Mouse (Mus musculus) embryonic facial prominence, embryonic 11.5 days (tissue): ENCODE measurements around the gene Krt6b. TPM values are rescaled to one million over a fixed set of nuclear protein-coding genes. Genes with fewer than 3 reads are reported as not detected.
"Not testable (repeated sequence)": the region's sequence is repeated elsewhere in the genome, so short reads cannot be mapped to it uniquely, and the experiment has no call there.

Source experiments
- ATAC-seq: fragments of 200-750 bp; cut with Nextera tagmentation; replicated peaks from 2 replicates; pipeline ENCODE4 v1.8.0; 2017; ENCODE audit warnings: low read depth; ENCODE audit not compliant: insufficient number of reproducible peaks, low FRiP score, low TSS enrichment
- DNase-seq: peaks from one replicate; pipeline ENCODE4 v3.0.0-alpha.2; 2015; ENCODE audit warnings: low spot score
- H3K27ac ChIP-seq: fragments of 300-500 bp; sonication (generic); replicated peaks from 2 replicates; pipeline ENCODE4 v1.5.1; 2014; ENCODE audit warnings: mild to moderate bottlenecking, low read depth, low read length, control low read depth
- H3K27me3 ChIP-seq: fragments of 300-500 bp; sonication (generic); 2 replicates; pipeline ENCODE4 v1.6.1; 2014; ENCODE audit warnings: mild to moderate bottlenecking, low read length, moderate library complexity, mixed read lengths; ENCODE audit not compliant: control insufficient read depth, insufficient read depth
- H3K36me3 ChIP-seq: fragments of 300-500 bp; sonication (generic); replicated peaks from 2 replicates; pipeline ENCODE4 v1.6.1; 2014; ENCODE audit warnings: low read depth, mild to moderate bottlenecking, low read length, moderate library complexity, mixed read lengths; ENCODE audit not compliant: control insufficient read depth, insufficient read depth
- H3K4me1 ChIP-seq: fragments of 300-500 bp; sonication (generic); 2 replicates; pipeline ENCODE4 v1.6.1; 2014; ENCODE audit warnings: low read length, mixed read lengths; ENCODE audit not compliant: control insufficient read depth, insufficient read depth
- H3K4me2 ChIP-seq: fragments of 300-500 bp; sonication (generic); 2 replicates; pipeline ENCODE4 v1.6.1; 2014; ENCODE audit warnings: low read depth, mild to moderate bottlenecking, control low read depth, low read length, moderate library complexity
- H3K4me3 ChIP-seq: fragments of 300-500 bp; sonication (generic); 2 replicates; pipeline ENCODE4 v1.5.1; 2014; ENCODE audit warnings: low read depth, low read length, control low read depth
- H3K9ac ChIP-seq: fragments of 300-500 bp; sonication (generic); replicated peaks from 2 replicates; pipeline ENCODE4 v1.6.1; 2014; ENCODE audit warnings: mild to moderate bottlenecking, control low read depth, low read length
- H3K9me3 ChIP-seq: fragments of 300-500 bp; sonication (generic); replicated peaks from 2 replicates; pipeline ENCODE4 v1.6.1; 2016; ENCODE audit warnings: mild to moderate bottlenecking, low read length, inconsistent platforms, mixed read lengths; ENCODE audit not compliant: control insufficient read depth
- WGBS: fragments of 180-500 bp; shearing (Covaris S2); extraction: QIAGEN DNeasy Blood & Tissue Kit; methylation state at CpG from one replicate; pipeline ENCODE4 v1.1.7; 2014; 5-methylcytosine and 5-hydroxymethylcytosine counted together
- polyA plus RNA-seq: library from polyadenylated mRNA; unstranded; fragments of >200 nt; fragmentation: Nextera tagmentation; extraction: Ambion mirVana; gene quantifications from 2 replicates; pipeline ENCODE4 v1.2.1, GENCODE M21; 2014

Gene Krt6b
- polyA plus RNA-seq, 1 experiment from 2014 or later = not detected

DNA sequence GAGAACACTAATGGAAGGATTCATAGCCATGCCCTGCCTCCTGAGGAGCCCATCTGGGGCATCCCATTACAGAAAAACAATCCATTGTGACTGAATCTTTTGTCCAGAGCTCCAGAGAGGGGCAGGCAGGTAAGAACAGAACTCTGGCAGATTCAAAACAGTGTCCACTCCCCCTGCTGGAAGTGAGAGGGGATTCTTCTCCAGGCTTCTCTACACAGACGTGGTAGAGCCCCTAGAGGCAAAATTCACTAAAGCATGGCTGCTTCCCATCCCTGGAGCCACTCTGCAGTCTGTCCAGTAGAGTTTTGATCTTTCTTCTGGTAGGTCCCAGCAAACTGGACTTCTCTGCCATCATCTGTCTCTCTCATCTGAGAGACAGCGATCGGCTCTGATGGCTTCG, 24.0 kb upstream of the Krt6b start:
- H3K4me1 ChIP-seq = no peaks in the 10 kb centered on the region
- H3K4me2 ChIP-seq = no peak overlapping the region
- H3K36me3 ChIP-seq = no peaks in the 10 kb centered on the region
- no peak overlapping the region for H3K9ac ChIP-seq
- H3K4me3 ChIP-seq = no peak overlapping the region
- no peak for ATAC-seq
- H3K27ac ChIP-seq = no peak overlapping the region
- H3K9me3 ChIP-seq = no peaks in the 10 kb centered on the region
- 67% methylated on average over 4 of the region's 4 CpGs for WGBS
- H3K27me3 ChIP-seq = no peaks in the 10 kb centered on the region
- peak; percentile 61 for DNase-seq

DNA sequence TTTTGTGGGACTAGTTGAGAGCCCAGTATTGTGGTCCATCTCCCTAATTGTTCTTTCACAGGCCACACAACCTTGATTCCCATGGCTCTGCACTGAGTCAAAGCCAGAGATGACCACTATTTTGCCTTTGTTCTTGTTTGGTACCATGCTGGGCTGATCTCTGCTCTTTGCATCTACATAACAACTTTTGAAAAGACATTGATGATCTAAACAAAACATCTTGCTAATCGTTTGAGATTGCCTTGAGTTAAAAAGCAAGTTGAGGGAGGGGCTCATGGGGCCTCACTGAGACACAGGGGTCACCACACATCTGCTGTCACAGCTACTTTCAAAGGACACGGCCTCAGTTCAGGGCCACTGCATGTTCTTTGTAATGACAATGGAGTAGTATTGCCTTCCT, 22.3 kb upstream of the Krt6b start:
- ATAC-seq (no peak), DNase-seq (no peak)
- H3K9ac ChIP-seq = no peak overlapping the region
- no peaks in the 10 kb centered on the region for H3K9me3 ChIP-seq
- no peaks in the 10 kb centered on the region for H3K36me3 ChIP-seq
- H3K4me1 ChIP-seq = no peaks in the 10 kb centered on the region
- H3K27me3 ChIP-seq = no peaks in the 10 kb centered on the region
- 21% methylated on average over 2 of the region's 2 CpGs for WGBS
- no peak overlapping the region for H3K4me2 ChIP-seq
- H3K27ac ChIP-seq = no peak overlapping the region
- H3K4me3 ChIP-seq = no peak overlapping the region

DNA sequence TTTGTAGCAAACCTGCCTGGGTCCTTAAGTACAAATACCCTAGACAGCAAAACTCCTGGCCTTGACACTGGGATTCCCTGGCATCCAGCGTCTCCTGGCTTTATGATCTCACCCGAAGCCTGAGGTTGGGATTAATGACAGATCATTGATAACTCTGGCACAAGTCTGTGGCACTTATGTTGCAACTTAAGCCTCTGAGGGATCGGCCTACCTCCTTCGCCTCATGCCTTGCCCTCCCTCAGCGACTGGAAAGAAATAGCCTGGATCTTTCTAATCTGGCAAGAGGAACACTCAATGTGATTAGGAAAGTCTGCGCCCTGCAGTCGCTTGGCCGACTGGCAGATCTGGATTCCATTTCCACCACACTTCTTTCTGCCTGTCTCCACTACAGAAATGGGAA, 19.8 kb upstream of the Krt6b start:
- Histone ChIP-seq H3K27ac (no peak overlapping the region), H3K9ac (no peak overlapping the region), H3K4me3 (no peak overlapping the region), H3K36me3 (no peaks in the 10 kb centered on the region), H3K4me1 (no peaks in the 10 kb centered on the region), H3K27me3 (no peaks in the 10 kb centered on the region), H3K9me3 (no peaks in the 10 kb centered on the region), H3K4me2 (no peak overlapping the region)
- ATAC-seq = no peak
- DNase-seq = no peak
- 77% methylated on average over 8 of the region's 8 CpGs for WGBS

DNA sequence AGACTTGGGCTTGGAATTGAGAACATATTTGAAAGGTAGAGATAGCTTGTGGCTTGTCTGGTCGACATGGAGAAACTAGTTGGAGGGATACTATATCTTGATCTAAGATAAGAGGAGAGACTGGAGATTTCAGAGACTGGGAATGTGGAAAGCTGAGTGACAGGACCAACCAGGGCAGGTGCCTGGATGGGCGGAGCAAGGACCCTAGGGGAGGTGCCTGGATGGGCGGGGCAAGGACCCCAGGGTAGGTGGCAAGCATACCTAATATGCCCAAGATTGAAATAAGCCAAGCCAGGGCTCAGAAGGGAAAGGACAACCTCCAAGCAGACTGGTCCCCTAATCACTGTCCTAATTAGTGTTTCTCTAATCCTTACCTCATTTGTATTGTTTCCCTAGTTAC, 19.1 kb upstream of the Krt6b start:
- H3K4me2 ChIP-seq = no peak overlapping the region
- no peaks in the 10 kb centered on the region for H3K27me3 ChIP-seq
- WGBS = 57% methylated on average over 3 of the region's 3 CpGs
- no peak overlapping the region for H3K9ac ChIP-seq
- no peaks in the 10 kb centered on the region for H3K9me3 ChIP-seq
- no peaks in the 10 kb centered on the region for H3K36me3 ChIP-seq
- ATAC-seq (no peak), DNase-seq (no peak)
- no peak overlapping the region for H3K27ac ChIP-seq
- H3K4me1 ChIP-seq = no peaks in the 10 kb centered on the region
- no peak overlapping the region for H3K4me3 ChIP-seq

DNA sequence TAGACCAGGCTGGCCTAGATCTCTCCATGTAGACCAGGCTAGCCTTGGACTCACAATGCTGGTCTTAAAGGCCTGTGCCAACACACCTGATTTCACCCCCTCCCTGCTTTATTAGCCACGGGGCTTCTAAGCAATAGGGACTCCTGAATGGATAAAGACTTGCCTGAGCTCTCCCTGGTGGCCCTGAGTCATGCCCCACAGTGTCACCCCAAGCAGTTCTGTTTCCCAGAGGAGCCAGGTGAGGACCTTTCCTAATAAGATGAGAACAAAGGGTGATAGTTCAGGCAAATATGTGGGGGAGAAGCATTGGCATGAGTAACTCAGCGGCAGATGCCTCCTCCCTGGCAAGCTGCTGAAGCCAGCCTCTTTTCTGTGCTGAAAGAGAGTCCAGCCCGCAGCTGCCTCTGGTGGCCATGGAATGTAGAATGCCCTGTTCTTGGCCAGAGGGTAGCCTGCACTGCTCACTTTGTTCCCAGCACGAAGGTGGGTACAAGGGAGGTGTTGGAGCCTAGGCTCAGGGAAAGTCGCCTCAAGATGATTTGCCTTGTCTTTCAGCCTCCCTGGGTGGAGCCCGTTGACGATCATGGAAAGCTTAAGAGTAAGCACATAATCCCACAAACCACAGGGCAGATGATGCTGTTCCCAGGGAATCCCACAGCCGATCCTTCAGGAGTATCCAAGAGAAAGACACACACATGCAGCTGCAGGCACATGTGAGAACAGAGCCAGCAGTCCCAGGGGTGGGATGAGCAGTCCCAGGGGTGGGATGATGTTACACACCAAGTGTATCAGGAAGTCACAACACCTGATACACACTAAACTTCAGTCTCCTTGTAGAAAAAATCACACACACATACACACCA, 17.5 kb upstream of the Krt6b start:
- H3K4me1 ChIP-seq = no peaks in the 10 kb centered on the region
- H3K9me3 ChIP-seq = no peaks in the 10 kb centered on the region
- H3K36me3 ChIP-seq = no peaks in the 10 kb centered on the region
- no peak overlapping the region for H3K27ac ChIP-seq
- DNase-seq (no peak), ATAC-seq (no peak)
- H3K9ac ChIP-seq = no peak overlapping the region
- WGBS = 65% methylated on average over 8 of the region's 8 CpGs
- H3K4me2 ChIP-seq = no peak overlapping the region
- H3K27me3 ChIP-seq = no peaks in the 10 kb centered on the region
- no peak overlapping the region for H3K4me3 ChIP-seq

DNA sequence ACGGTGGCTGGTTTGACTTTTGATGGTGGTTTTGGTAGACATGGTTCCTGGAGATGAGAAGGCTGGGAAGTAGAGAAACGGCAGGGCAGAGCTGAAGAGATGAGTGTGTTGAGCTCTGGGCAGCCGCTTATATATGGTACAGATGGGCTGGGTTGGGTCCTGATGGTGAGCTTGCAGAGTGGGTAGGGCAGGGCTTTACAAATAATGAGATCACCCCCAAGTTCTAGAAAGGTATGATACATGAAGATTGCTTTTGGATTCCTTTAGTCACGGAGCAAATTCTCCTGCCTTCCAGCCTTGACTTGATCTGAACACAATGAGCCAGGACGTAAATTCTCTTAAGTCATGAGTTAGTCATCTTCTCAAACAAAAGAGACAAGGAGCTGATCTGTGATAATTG, 14.1 kb upstream of the Krt6b start, which contains the start of gene Krt6a:
TSS of gene Krt6a (minus strand) at position 101 of the 400 bp plus-strand sequence.
- no peaks in the 10 kb centered on the region for H3K9me3 ChIP-seq
- H3K9ac ChIP-seq = no peak within 1 kb of the TSS
- H3K4me3 ChIP-seq = no peak within 1 kb of the TSS
- WGBS = 87% methylated on average over 5 of the region's 5 CpGs
- DNase-seq (no peak), ATAC-seq (no peak)
- H3K36me3 ChIP-seq = no peaks in the 10 kb centered on the region
- no peak within 1 kb of the TSS for H3K27ac ChIP-seq
- no peak within 1 kb of the TSS for H3K4me2 ChIP-seq
- no peaks in the 10 kb centered on the region for H3K27me3 ChIP-seq
- H3K4me1 ChIP-seq = no peaks in the 10 kb centered on the region

DNA sequence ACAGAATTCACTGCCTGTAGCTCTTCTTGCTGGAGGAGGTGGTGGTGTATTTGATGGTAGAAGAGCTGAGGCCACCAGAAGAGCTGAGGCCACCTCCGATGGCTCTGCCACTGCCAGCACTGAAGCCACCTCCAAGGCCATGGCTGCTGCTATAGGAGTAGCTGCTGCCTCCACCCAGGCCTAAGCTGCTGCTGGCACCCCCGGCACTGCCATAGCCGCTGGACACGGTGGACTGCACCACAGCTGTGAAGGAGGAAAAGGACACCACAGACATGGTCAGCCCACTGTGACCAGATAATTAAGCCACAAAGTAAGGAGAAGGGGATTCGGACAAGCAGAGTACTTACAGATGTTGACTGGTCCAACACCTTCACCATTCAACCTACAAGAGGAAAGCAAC, 10.4 kb upstream of the Krt6b start:
- ATAC-seq, H3K4me2 ChIP-seq, H3K27ac ChIP-seq, H3K36me3 ChIP-seq, DNase-seq, H3K27me3 ChIP-seq, H3K9me3 ChIP-seq, H3K4me3 ChIP-seq, H3K4me1 ChIP-seq, H3K9ac ChIP-seq: not testable (repeated sequence)
- 93% methylated on average over 5 of the region's 5 CpGs for whole genome bisulfite sequencing

DNA sequence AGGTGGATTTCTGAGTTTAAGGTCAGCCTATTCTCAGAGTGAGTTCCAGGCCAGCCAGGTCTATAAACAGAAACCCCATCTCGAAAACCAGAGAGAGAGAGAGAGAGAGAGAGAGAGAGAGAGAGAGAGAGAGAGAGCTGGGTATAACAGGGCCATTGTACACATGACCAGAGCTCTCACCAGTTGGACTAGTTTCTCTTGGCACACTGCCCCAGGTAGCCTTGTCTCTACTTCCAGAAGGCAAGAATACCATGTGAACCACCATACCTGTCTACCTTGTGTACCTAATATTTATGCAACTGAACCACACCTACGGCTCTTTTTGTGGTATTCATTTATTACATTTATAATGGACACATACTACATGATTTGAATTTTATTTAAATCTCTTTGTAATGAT, 8.1 kb upstream of the Krt6b start:
- Histone ChIP-seq H3K4me1 (no peaks in the 10 kb centered on the region), H3K4me3 (no peak overlapping the region), H3K27me3 (no peaks in the 10 kb centered on the region), H3K9ac (no peak overlapping the region), H3K36me3 (no peaks in the 10 kb centered on the region), H3K9me3 (no peaks in the 10 kb centered on the region), H3K4me2 (no peak overlapping the region), H3K27ac (no peak overlapping the region)
- 82% methylated on average over 2 of the region's 2 CpGs for WGBS
- DNase-seq (no peak), ATAC-seq (no peak)
